Mouse (Mus musculus) bone marrow, adult 2 months (tissue): Measurements from ENCODE around the gene Rif1.

ENCODE experiments used
- CTCF ChIP-seq: fragments of 200-500 bp; IDR thresholded peaks from 2 replicates; pipeline ENCODE4 v1.5.1; 2011; ENCODE audit warnings: low read length, control low read depth; ENCODE audit not compliant: control insufficient read depth, insufficient read depth
- POLR2A ChIP-seq: fragments of 200-500 bp; IDR thresholded peaks from 2 replicates; pipeline ENCODE4 v1.6.1; 2011; ENCODE audit warnings: low read depth, mild to moderate bottlenecking, control low read depth, low read length, borderline replicate concordance; ENCODE audit not compliant: control insufficient read depth

GRCm38 (mm10) chr2:52037882-52038281 is 34.8 kb upstream of the Rif1 start, which contains the start of gene Tnfaip6:
- TF ChIP-seq CTCF: no peak
- no peak for TF ChIP-seq POLR2A
